Mouse (Mus musculus) hindbrain, embryonic 13.5 days (tissue): ENCODE data around the gene Samd14. TPM values are rescaled to one million over a fixed set of nuclear protein-coding genes. Genes with fewer than 3 reads are reported as not detected.

ENCODE experiments used
- ATAC-seq: fragments of 200-750 bp; cut with Nextera tagmentation; 2 replicates; pipeline ENCODE4 v1.8.0; 2017; ENCODE audit warnings: moderate TSS enrichment; ENCODE audit not compliant: low FRiP score
- H3K27ac ChIP-seq: fragments of 300-500 bp; sonication (generic); 2 replicates; pipeline ENCODE4 v1.5.1; 2015; ENCODE audit warnings: inconsistent platforms, mild to moderate bottlenecking, moderate library complexity
- H3K27me3 ChIP-seq: fragments of 300-500 bp; sonication (generic); 2 replicates; pipeline ENCODE4 v1.6.1; 2015; ENCODE audit warnings: mild to moderate bottlenecking, inconsistent platforms
- H3K36me3 ChIP-seq: fragments of 300-500 bp; sonication (generic); 2 replicates; pipeline ENCODE4 v1.6.1; 2015; ENCODE audit warnings: mild to moderate bottlenecking, inconsistent platforms
- H3K4me1 ChIP-seq: fragments of 300-500 bp; sonication (generic); replicated peaks from 2 replicates; pipeline ENCODE4 v1.6.1; 2015; ENCODE audit warnings: inconsistent platforms
- H3K4me2 ChIP-seq: fragments of 300-500 bp; sonication (generic); 2 replicates; pipeline ENCODE4 v1.6.1; 2015; ENCODE audit warnings: inconsistent platforms, mild to moderate bottlenecking, moderate library complexity
- H3K4me3 ChIP-seq: fragments of 300-500 bp; sonication (generic); 2 replicates; pipeline ENCODE4 v1.5.1; 2015; ENCODE audit warnings: mild to moderate bottlenecking, inconsistent platforms
- H3K9ac ChIP-seq: fragments of 300-500 bp; sonication (generic); 2 replicates; pipeline ENCODE4 v1.6.1; 2015; ENCODE audit warnings: mild to moderate bottlenecking, inconsistent platforms
- H3K9me3 ChIP-seq: fragments of 300-500 bp; sonication (generic); 2 replicates; pipeline ENCODE4 v1.6.1; 2016; ENCODE audit warnings: inconsistent platforms
- WGBS: fragments of 180-500 bp; shearing (Covaris S2); methylation state at CpG from one replicate; pipeline ENCODE4 v1.1.7; 2015; 5-methylcytosine and 5-hydroxymethylcytosine counted together
- polyA plus RNA-seq: library from polyadenylated mRNA; unstranded; fragments of >200 nt; fragmentation: Nextera tagmentation; extraction: Ambion mirVana; gene quantifications from 2 replicates; pipeline ENCODE4 v1.2.1, GENCODE M21; 2015

Gene Samd14
- polyA plus RNA-seq, 1 experiment from 2014 or later: 132 TPM

DNA sequence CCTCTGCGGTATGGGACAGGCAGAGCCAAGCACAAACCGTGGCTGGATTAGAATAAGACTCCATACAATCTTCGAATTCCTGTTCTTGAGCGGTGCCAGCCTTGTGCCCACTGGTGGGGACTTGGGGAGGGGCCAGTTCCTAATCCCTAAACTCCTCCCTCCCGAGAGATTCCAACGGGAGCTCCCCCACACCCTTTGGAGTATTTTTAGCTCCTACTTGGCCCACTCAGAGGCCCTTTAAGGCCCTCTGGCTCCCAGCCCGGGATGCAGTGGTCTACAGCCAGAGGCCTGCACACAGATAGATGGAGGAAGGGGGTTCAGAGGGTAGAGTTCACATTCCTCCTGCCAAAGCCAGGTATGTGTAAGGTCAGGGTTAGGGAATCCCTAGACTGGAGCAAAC, 61.6 kb downstream of the Samd14 start:
- ATAC-seq: no peak
- no peaks in the 10 kb centered on the region; the same call in 1 of the 2 replicates for H3K36me3 ChIP-seq
- H3K27ac ChIP-seq: no peak overlapping the region
- H3K4me3 ChIP-seq: no peak overlapping the region
- no peak overlapping the region for H3K4me2 ChIP-seq
- peaks cover 30% of the 10 kb centered on the region for H3K4me1 ChIP-seq
- no peaks in the 10 kb centered on the region for H3K9me3 ChIP-seq
- no peak overlapping the region for H3K9ac ChIP-seq
- peaks cover 32% of the 10 kb centered on the region for H3K27me3 ChIP-seq
- 58% methylated on average over 7 of the region's 7 CpGs for WGBS

DNA sequence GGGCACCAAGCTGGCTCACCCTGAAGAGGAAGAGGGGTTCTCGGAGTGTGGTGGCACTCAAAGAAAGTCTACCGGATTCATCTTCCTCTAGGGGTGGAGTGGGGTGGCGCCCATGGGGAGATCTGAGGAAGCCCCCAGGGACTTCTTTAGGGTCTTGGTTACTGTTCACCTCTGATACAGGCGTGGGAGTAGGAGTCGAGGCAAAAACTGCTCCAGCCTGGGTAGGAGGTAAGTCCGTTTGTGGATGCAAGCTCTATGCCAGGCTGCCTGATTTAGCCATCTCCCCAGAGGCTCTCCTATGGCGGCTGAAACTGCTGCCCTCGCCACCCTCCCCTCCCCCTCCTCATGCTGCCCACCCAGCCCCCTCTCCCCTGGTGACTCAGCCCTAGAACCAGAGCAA, 62.5 kb downstream of the Samd14 start:
- Histone ChIP-seq H3K4me1 (peaks cover 33% of the 10 kb centered on the region), H3K4me2 (no peak overlapping the region), H3K36me3 (no peaks in the 10 kb centered on the region), H3K9me3 (no peaks in the 10 kb centered on the region), H3K9ac (no peak overlapping the region), H3K27ac (no peak overlapping the region), H3K4me3 (no peak overlapping the region), H3K27me3 (peaks cover 38% of the 10 kb centered on the region)
- no peak for ATAC-seq
- 73% methylated on average over 8 of the region's 8 CpGs for WGBS

DNA sequence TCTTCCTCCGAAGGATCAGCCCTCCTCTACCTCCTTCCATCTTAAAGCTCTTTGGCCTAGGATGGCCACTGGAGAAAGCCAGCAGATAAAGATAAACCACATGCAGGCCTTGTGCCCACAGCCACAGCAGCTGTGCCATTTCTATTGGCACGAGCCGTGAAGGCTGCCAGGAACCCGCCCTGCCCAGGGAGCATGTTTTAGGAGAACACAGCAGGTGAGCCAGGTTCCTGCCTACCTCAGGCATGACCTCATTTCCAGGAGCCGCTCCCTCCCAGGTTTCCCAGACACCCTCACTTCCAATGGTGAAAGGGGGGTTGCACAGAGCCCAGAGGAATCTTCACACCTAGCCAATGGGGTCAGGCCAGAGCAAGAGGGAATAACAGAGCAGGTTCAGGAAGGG, 63.1 kb downstream of the Samd14 start:
- Histone ChIP-seq H3K27me3 (peaks cover 45% of the 10 kb centered on the region), H3K9me3 (no peaks in the 10 kb centered on the region), H3K27ac (no peak overlapping the region), H3K9ac (no peak overlapping the region), H3K4me2 (no peak overlapping the region; the same call in 1 of the 2 replicates), H3K4me3 (no peak overlapping the region), H3K36me3 (no peaks in the 10 kb centered on the region), H3K4me1 (peaks cover 38% of the 10 kb centered on the region)
- WGBS: 81% methylated on average over 5 of the region's 5 CpGs
- ATAC-seq: no peak

DNA sequence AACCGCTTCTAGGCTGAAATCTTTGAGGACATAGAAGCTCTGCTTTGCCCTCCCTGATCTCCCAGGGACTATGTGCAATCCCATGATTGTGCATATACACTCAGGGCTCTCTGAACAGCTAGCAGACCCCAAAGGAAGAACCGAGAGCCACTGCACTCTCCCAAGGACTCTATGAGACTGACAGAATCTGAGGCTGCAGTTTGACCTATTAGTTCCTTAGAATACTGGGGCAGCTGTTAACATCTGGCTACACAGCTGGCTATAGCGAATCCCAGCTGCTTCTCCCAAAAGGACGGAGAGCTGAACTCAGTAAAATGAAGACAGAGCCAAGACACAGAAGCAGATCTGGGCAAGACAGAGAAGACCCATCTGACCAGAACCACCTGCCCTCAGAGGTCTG, 64.2 kb downstream of the Samd14 start:
- Histone ChIP-seq H3K9ac (no peak overlapping the region), H3K27ac (no peak overlapping the region), H3K36me3 (no peaks in the 10 kb centered on the region), H3K4me3 (no peak overlapping the region), H3K9me3 (no peaks in the 10 kb centered on the region), H3K4me2 (no peak overlapping the region), H3K4me1 (peaks cover 40% of the 10 kb centered on the region), H3K27me3 (peaks cover 55% of the 10 kb centered on the region)
- 84% methylated on average over 4 of the region's 4 CpGs for WGBS
- ATAC-seq: no peak

DNA sequence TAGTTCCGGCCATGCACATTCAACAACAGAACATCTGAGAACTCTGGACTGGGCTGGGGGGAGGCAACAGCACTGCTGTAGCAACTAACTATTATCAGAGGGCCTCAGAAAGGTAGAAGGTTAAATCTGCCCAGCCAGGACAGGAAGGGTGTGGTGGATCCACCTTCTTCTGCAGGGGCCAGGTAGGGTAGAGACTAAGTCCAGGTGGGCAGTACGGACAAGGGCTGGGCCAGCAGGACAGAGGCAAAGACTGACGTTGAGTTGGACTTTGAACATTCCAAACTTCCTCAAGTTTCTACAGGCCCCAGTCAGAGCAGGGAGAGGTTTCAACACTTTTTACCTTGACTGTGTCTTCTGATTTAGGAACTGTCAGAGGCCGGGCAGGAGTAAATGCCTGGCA, 65.0 kb downstream of the Samd14 start:
- Histone ChIP-seq H3K9ac (no peak overlapping the region), H3K27me3 (peaks cover 64% of the 10 kb centered on the region), H3K4me1 (peaks cover 40% of the 10 kb centered on the region), H3K4me3 (peak overlapping the region; percentile 72), H3K27ac (no peak overlapping the region), H3K9me3 (no peaks in the 10 kb centered on the region), H3K36me3 (no peaks in the 10 kb centered on the region), H3K4me2 (peak overlapping the region; percentile 84)
- 72% methylated on average over 4 of the region's 4 CpGs for WGBS
- ATAC-seq: no peak

DNA sequence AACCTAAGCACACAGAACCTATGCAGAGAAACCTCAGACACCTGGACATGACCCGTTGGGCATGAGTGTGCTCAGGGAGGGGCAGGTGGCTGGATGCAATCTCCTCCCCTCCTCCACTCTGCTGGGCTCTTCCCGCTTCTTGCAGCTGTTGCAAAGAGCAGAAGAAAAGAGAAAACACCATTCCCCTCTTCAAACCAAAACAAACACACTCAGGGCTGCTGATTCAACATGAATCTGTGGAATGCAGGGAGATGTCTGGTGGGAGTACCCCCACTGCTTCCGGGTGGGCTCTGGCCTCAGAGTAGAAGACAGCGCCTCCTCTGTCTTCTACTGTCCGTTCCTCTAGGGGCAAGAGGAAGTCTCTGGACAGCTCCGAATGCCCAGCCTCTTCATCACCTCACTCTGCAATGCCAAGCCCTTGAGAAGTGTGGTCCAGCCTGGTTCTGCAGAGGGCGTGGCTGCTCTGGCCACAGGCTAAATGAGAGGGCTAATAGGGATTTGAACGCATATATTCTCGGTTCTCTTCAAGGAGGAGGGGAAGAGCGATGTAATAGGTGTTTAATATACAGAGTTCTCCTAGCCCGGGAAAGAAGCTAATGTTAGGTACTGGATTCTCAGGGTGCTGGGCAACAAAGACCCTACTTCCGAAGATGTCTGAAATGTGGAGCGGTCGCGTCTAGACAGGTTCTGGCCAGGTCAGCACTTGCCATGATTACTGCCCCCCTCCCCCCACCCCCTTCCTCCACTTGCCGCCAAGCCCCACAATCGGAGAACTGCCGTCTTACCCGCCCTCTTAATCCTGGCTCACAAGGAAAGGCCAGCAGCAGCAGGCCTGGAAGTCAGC, 65.7 kb downstream of the Samd14 start:
- 5% methylated on average over 19 of the region's 19 CpGs for WGBS
- Histone ChIP-seq H3K4me3 (peak overlapping the region; percentile 72), H3K27ac (peak overlapping the region; percentile 89), H3K9ac (peak overlapping the region; percentile 80), H3K36me3 (no peaks in the 10 kb centered on the region), H3K27me3 (peaks cover 70% of the 10 kb centered on the region), H3K4me1 (peaks cover 40% of the 10 kb centered on the region), H3K9me3 (no peaks in the 10 kb centered on the region), H3K4me2 (peak overlapping the region; percentile 84)
- 0 out of 2 replicates have a peak, but pooled peaks have one; percentile 3 for ATAC-seq

Other genes starting within 250 kb of the Samd14 start
- not detected in 2 replicates for gene Tmem92, start 227.2 kb upstream of the Samd14 start, polyA plus RNA-seq
- gene Col1a1, start 73.7 kb upstream of the Samd14 start, polyA plus RNA-seq: 128 and 217 TPM in 2 replicates
- gene Hils1, start 42.3 kb upstream of the Samd14 start, polyA plus RNA-seq: not detected in 2 replicates
- 0.23 and 0.52 TPM in 2 replicates for gene Sgca, start 33.6 kb upstream of the Samd14 start, polyA plus RNA-seq
- gene Ppp1r9b, start 18.8 kb upstream of the Samd14 start, polyA plus RNA-seq: 16.9 and 17.3 TPM in 2 replicates
- 24.2 and 25.5 TPM in 2 replicates for gene Pdk2, start 31.5 kb downstream of the Samd14 start, polyA plus RNA-seq
- 10.3 and 11.4 TPM in 2 replicates for gene Itga3, start 66.9 kb downstream of the Samd14 start, polyA plus RNA-seq
- gene Dlx3, start 110.2 kb downstream of the Samd14 start, polyA plus RNA-seq: 0.44 and 0.49 TPM in 2 replicates
- gene Dlx4, start 136.4 kb downstream of the Samd14 start, polyA plus RNA-seq: 0.17 TPM in 1 of 2 replicates, not detected in the other